Mouse (Mus musculus) heart, embryonic 11.5 days (tissue): ENCODE measurements around the gene Adamts1. TPM values are rescaled to one million over a fixed set of nuclear protein-coding genes. Genes with fewer than 3 reads are reported as not detected.

Source experiments
- ATAC-seq: fragments of 200-750 bp; cut with Nextera tagmentation; replicated peaks from 2 replicates; pipeline ENCODE4 v1.8.0; 2017; ENCODE audit warnings: moderate library complexity; ENCODE audit not compliant: insufficient number of reproducible peaks, low FRiP score, low TSS enrichment
- H3K27ac ChIP-seq: fragments of 300-500 bp; sonication (generic); 2 replicates; pipeline ENCODE4 v1.5.1; 2014; ENCODE audit warnings: mild to moderate bottlenecking, low read depth, low read length
- H3K27me3 ChIP-seq: fragments of 300-500 bp; sonication (generic); 2 replicates; pipeline ENCODE4 v1.6.1; 2014; ENCODE audit warnings: mild to moderate bottlenecking, low read length, mixed read lengths; ENCODE audit not compliant: control insufficient read depth, insufficient read depth
- H3K36me3 ChIP-seq: fragments of 300-500 bp; sonication (generic); 2 replicates; pipeline ENCODE4 v1.6.1; 2014; ENCODE audit warnings: mild to moderate bottlenecking, low read length, moderate library complexity, mixed read lengths; ENCODE audit not compliant: control insufficient read depth, insufficient read depth
- H3K4me1 ChIP-seq: fragments of 300-500 bp; sonication (generic); 2 replicates; pipeline ENCODE4 v1.6.1; 2014; ENCODE audit warnings: low read length; ENCODE audit not compliant: control insufficient read depth, insufficient read depth
- H3K4me2 ChIP-seq: fragments of 300-500 bp; sonication (generic); 2 replicates; pipeline ENCODE4 v1.6.1; 2014; ENCODE audit warnings: mild to moderate bottlenecking, moderate library complexity
- H3K4me3 ChIP-seq: fragments of 300-500 bp; sonication (generic); 2 replicates; pipeline ENCODE4 v1.5.1; 2014; ENCODE audit warnings: low read depth, low read length
- H3K9ac ChIP-seq: fragments of 300-500 bp; sonication (generic); 2 replicates; pipeline ENCODE4 v1.6.1; 2014; ENCODE audit warnings: mild to moderate bottlenecking, low read depth, low read length, moderate library complexity
- H3K9me3 ChIP-seq: fragments of 300-500 bp; sonication (generic); replicated peaks from 2 replicates; pipeline ENCODE4 v1.6.1; 2016; ENCODE audit warnings: low read length; ENCODE audit not compliant: control insufficient read depth
- WGBS: fragments of 180-500 bp; shearing (Covaris S2); extraction: QIAGEN DNeasy Blood & Tissue Kit; methylation state at CpG from one replicate; pipeline ENCODE4 v1.1.7; 2014; ENCODE audit not compliant: insufficient replicate concordance; 5-methylcytosine and 5-hydroxymethylcytosine counted together
- polyA plus RNA-seq: library from polyadenylated mRNA; unstranded; fragments of >200 nt; fragmentation: Nextera tagmentation; extraction: Ambion mirVana; gene quantifications from 2 replicates; pipeline ENCODE4 v1.2.1, GENCODE M21; 2014

The Adamts1 gene
- polyA plus RNA-seq, 1 experiment from 2014 or later = 46.6 TPM

GRCm38 (mm10) chr16:85760961-85761580, 41.8 kb downstream of the Adamts1 start:
- ATAC-seq = no peak
- H3K27ac ChIP-seq = no peak overlapping the region
- 75% methylated on average over 7 of the region's 7 CpGs for WGBS
- H3K9ac ChIP-seq = no peak overlapping the region
- no peaks in the 10 kb centered on the region for H3K36me3 ChIP-seq
- H3K4me2 ChIP-seq = no peak overlapping the region
- H3K9me3 ChIP-seq = no peaks in the 10 kb centered on the region
- no peaks in the 10 kb centered on the region for H3K27me3 ChIP-seq
- peaks cover 11% of the 10 kb centered on the region; the same call in 1 of the 2 replicates for H3K4me1 ChIP-seq
- H3K4me3 ChIP-seq = no peak overlapping the region

DNA sequence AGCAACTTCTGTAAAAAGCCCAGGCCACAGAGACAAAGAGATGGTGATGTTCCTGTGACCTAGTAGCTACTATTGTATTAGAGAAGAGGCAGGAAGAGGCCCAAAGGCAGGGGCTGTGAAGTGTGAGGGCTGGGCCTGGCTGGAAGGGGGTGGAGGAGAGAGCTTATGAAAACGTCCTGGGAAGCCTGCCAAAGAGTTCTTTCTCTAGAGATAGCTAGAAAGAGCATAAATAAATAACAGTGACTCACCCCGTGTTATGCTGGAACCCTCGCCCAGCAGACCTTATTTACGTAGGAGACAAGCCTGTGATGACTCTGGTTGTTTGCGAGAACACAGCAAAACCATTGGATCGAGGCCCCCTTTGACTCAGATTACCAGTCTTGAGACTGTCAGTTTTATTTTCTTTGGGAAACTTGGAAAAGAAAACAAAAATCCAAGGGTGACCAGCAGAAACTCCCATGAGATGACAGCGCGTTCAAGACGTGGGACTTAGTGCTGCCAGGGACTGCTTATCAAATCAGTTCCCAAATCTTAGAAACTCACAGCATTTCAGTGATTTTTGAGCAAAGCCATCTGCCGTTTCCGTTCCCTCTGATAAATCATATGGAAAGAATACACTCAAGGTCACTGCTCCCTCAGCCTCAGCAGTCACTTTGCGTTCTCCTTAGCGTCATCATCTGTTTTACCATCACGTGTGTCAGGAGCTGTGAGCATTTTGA, 46.7 kb downstream of the Adamts1 start:
- Histone ChIP-seq H3K9me3 (no peaks in the 10 kb centered on the region), H3K36me3 (no peaks in the 10 kb centered on the region), H3K4me3 (no peak overlapping the region), H3K9ac (no peak overlapping the region), H3K4me2 (peak overlapping the region; percentile 45), H3K27me3 (no peaks in the 10 kb centered on the region), H3K4me1 (peaks cover 19% of the 10 kb centered on the region; the same call in 1 of the 2 replicates), H3K27ac (peak overlapping the region; percentile 31)
- peak; percentile 85 for ATAC-seq
- WGBS = 29% methylated on average over 14 of the region's 14 CpGs

DNA sequence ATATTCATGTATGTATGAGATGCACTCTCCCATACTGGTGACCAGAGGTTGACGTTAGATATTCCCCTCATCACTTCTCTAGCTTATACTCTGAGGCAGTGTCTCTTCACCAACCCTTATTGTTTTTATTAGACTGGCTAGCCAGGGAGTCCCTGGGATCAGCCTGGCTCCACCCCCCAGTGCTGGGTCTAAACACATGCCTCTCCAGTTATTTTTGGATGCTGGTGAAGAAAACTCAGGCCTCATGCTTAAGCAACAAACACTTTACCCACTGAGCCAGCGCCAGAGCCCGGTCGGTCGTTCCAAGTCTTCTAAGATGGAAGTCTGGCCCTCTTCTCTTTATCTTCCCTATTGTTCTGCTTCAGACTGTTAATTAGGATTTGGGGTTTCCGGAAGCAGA, 53.6 kb downstream of the Adamts1 start:
- Histone ChIP-seq H3K27me3 (no peaks in the 10 kb centered on the region), H3K4me3 (no peak overlapping the region), H3K4me2 (no peak overlapping the region), H3K4me1 (peaks cover 10% of the 10 kb centered on the region), H3K36me3 (no peaks in the 10 kb centered on the region), H3K9ac (no peak overlapping the region), H3K9me3 (no peaks in the 10 kb centered on the region), H3K27ac (peak overlapping the region; percentile 22; the same call in 1 of the 2 replicates)
- ATAC-seq = no peak
- 51% methylated on average over 6 of the region's 6 CpGs for WGBS

GRCm38 (mm10) chr16:85747589-85748360, 55.1 kb downstream of the Adamts1 start:
- no peak; the same call in 1 of the 2 replicates for ATAC-seq
- Histone ChIP-seq H3K9ac (no peak overlapping the region), H3K4me3 (no peak overlapping the region)

DNA sequence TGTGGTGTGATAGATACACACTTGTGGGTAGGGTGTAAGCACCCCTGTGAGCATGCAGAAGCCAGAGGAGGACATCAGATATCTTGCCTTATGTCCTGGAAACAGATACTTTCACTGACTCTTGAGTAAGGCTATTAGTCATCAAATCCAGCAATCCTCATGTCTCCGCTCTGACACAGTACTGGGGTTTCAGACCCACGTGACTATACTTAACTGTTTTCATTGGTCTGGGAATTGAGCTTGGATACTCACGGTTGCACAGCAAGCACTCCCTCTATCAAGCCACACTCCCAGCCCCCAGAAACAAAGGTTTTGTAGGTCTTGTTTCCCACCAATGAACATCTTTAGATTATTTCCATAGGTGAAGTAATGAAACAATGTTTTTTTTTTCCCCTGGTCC, 56.5 kb downstream of the Adamts1 start:
- no peak overlapping the region for H3K27ac ChIP-seq
- 55% methylated on average over 3 of the region's 3 CpGs for WGBS

More at GRCm38 (mm10) chr16:85747589-85748360, 55.1 kb downstream of the Adamts1 start:
- H3K27me3 ChIP-seq = no peaks in the 10 kb centered on the region
- peaks cover 10% of the 10 kb centered on the region for H3K4me1 ChIP-seq
- H3K36me3 ChIP-seq = no peaks in the 10 kb centered on the region
- H3K4me2 ChIP-seq = no peak overlapping the region
- 45% methylated on average over 16 of the region's 16 CpGs for WGBS
- H3K27ac ChIP-seq = peak overlapping the region; percentile 54
- H3K9me3 ChIP-seq = no peaks in the 10 kb centered on the region

More for the DNA sequence above, 56.5 kb downstream of the Adamts1 start:
- Histone ChIP-seq H3K4me1 (peaks cover 10% of the 10 kb centered on the region), H3K9me3 (no peaks in the 10 kb centered on the region), H3K4me2 (no peak overlapping the region), H3K9ac (no peak overlapping the region), H3K36me3 (no peaks in the 10 kb centered on the region), H3K4me3 (no peak overlapping the region), H3K27me3 (no peaks in the 10 kb centered on the region)
- ATAC-seq = no peak

Other genes with a start within 250 kb of the Adamts1 start
- gene Cyyr1, start 249.7 kb downstream of the Adamts1 start, polyA plus RNA-seq = 3.2 and 3.6 TPM in 2 replicates
- 1.8 and 2.4 TPM in 2 replicates for gene Adamts5, start 98.7 kb upstream of the Adamts1 start, polyA plus RNA-seq